Mouse (Mus musculus) adrenal gland, adult 8-10 months (tissue): ENCODE measurements around the gene Aox3. TPM values are rescaled to one million over a fixed set of nuclear protein-coding genes. Genes with fewer than 3 reads are reported as not detected.

Experiments used
- DNase-seq: peaks from one replicate; pipeline ENCODE4 v3.0.0; 2022
- total RNA-seq, 4 experiments: library from RNA; stranded (reverse); gene quantifications; 2 replicates each; pipeline ENCODE4 v1.2.4; 2022

Gene Aox3
- total RNA-seq, 4 experiments from 2014 or later: 7.6 to 11.3 (median 8.5) TPM

DNA sequence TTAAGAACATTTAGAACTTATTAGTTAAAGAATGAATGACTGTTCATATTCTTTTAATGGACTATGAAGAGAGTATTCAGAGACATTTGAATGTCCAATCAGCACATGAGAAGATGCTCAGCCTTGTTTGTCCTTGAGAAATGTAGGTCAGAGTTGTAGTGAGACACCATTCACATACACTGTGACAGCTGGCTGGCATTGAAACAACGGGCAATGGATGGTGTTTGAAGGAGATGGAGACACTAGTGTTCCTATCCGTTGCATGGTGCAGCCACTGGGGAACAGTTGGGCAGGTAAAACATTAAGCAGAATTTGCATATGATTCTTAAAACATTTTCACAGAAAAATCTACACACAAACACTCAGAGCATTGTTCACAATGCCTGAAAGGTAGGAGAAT is 5.9 kb upstream of the Aox3 start:
- peak; percentile 37 for DNase-seq

DNA sequence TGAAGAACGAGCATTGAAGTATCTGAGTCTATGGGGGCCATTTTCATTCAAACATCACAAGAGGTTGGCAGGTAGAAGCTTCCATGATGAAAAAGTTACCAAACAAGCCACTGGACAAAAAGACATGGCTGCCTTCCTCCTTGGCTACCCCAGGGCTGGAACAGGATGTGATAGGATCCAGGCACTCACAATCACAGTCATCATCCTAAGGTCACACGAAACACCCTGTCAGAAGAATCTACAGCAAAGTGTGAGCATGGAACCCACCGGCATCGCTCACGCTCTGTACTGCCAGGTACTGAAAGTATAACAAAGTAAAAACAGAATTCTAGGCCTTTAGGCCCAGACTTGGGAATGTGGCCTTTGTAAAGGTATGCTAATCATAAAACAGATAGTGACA is 2.7 kb upstream of the Aox3 start:
- no peak for DNase-seq

DNA sequence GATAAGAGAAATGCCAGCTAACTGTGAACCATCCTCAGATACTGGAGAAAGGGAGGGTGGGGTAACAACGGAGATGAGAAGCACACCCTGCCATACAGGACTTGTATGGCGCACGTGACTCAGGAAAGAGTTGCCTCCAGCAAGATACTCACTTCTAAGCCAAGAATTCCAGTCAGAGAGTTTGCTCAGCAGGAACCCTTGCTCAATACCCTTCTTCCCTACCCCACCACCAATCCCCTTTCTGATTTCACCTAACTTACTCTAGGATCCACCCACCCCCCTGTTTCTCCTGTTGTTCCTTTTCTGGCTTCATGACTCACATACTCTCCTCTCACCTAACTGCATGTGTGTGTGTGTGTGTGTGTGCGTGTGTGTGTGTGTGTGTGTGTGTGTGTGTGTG is 1.6 kb upstream of the Aox3 start:
- no peak for DNase-seq

DNA sequence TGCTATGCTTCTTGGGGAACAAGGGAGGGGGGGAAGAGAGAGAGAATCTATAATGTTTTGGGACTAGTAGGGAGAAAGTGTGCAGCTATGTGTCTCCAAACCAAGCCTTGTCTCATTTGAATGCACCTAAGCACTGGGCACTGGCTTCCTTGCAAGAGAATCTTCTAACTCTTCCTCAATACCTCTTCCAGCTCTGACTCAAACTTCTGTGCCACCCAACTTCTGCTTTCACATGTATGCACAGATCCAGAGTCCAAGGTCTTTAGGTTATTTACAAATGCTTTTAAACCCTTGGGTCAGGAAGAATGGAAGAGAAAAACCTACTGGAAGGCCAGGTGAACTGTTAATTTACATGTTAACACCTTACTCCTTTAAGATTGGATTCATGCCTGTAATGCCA is 511 bp downstream of the Aox3 start:
- DNase-seq: no peak

DNA sequence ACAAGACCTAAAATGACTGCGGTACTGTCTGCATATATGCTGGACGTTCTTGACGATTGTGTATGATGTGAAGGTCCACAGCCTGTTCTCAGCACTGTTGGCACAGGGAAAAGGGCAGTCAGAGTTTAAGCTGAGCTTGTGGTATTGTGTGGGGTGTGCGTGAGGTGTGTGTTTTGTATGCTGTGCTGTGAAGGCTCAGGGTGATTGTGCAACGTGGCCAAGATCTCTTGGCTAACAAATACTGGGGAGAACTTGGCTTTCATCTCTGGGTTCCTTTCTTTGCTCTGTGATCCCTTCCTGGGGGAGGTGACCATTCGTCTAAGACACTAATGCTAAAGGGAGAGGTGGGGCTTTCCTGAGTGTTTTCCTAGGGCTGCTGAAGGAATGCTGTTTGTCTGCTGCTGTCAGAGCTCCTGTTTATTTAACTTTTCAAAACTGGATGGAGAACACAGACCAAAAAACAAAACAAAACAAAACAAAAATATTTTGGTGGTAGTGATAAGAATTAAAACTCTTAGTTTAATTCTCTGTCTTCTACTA is 1.2 kb downstream of the Aox3 start:
- no peak for DNase-seq

DNA sequence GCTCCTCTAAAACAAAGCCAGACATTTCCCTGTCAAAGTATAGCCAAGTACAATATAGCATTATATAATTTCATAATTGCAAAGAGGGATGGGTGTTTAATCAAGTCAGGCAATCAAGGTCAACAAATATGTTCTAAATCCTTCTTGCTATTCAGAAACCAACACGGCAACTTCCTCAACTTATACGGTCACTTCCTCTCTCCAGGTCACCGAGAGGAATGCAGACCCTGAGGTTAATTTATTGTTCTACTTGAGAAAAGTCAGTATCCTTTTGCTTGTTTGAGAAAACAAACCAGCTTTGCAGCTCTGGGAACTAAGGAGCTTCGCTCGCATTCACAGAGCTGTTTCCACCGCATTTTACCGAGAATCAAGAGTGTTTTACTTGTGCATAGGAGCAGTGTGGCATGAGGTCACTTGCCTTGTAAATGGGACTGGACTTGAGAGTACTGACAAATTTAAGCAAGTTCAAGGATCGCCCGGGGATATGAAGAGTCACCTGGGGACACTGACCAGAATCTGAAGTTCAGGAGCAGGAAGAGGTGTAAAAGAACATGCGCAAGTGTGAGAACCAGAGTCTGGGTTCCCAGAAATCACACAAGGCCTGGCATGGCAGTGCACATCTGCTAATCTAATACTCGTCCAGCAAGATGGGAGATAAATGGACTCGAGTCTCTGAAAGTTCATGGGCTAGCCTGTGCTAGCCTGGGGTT is 1.9 kb downstream of the Aox3 start:
- no peak for DNase-seq

DNA sequence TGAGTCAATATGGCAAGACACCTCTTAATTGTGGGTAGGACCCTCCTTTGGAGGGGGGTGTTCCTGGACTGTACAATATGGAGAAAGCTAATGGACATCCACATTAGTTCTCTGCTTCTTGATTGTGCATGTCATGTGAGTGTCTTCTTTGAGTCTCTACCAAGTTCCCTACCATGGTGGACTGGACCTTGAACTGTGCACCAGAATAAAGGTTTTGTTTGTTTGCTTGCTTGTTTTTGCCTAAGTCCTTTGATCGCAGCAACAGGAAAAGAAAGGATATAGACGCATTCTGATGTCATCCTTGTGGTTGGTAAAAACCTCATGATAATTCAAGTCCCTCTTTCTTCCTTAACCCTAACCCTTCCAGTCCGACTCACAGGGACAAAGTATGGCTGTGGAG is 5.3 kb downstream of the Aox3 start:
- DNase-seq: no peak

DNA sequence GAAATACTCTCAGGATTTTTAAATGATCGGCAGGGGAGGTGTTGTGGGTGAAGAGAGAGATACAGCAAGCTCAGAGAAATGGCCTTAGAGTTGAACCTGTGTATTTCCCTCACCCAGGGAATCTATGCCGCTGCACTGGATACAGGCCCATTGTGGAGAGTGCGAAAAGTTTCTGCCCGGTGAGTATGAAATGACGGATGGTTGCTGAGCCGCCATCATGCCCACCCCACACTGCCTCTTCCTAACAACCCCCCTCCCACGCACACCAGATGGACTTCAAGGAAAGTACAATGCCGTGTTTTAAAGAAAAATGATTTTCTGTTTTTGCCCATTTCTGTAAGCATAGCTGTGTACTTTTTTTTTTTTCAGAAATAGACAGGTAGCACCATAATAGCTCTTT is 12.0 kb downstream of the Aox3 start:
- DNase-seq: no peak

DNA sequence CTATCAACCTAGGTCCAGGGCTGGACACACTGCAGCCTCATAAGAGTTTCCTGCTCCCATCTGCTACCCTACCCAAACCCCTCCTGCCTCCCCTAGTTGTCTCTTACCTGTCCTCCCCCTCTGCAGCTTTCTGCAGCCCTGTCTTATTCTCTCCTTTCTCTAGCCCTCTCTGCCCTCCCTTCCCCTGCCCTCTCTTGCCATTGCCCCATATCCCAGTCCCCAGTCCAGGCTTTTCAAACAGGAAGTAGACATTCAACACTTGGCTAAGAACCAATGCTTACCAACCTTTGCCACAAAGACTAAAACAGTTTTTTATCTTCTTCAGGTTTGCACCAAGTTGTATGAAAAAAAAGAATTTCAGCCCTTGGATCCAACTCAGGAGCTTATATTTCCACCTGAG is 25.0 kb downstream of the Aox3 start:
- no peak for DNase-seq

DNA sequence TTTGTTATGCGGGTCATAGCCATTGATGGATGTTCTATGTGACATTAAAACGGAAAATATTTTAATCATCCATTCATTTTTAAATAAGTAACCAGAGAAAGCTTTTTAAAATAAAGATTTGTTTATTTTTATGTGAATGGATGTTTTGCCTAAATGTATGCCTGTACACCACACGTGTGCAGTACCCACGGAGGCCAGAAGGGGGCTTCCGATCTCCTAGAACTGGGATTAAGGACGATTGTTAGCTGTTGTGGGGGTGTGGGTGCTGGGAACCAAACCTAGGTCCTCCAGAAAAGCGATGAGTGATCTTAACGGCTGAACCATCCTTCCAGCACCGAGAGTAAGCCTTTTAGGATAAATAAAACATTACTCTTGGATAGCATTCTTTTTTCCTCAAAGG is 26.1 kb downstream of the Aox3 start:
- no peak for DNase-seq

DNA sequence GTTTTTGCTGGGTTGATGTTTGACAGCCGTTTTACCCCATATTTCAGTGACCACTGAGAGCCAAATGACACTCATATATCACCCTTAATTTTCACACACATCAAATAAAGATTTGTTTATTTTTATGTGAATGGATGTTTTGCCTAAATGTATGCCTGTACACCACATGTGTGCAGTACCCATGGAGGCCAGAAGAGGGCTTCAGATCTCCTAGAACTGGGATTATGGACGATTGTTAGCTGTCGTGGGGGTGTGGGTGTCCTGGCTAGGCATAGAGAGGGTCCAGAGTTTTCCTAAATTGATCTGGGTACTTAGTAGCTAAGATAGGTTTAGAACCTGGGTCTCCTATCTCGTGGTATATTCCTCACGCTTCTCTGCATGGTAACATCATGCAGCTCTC is 27.7 kb downstream of the Aox3 start:
- no peak for DNase-seq

DNA sequence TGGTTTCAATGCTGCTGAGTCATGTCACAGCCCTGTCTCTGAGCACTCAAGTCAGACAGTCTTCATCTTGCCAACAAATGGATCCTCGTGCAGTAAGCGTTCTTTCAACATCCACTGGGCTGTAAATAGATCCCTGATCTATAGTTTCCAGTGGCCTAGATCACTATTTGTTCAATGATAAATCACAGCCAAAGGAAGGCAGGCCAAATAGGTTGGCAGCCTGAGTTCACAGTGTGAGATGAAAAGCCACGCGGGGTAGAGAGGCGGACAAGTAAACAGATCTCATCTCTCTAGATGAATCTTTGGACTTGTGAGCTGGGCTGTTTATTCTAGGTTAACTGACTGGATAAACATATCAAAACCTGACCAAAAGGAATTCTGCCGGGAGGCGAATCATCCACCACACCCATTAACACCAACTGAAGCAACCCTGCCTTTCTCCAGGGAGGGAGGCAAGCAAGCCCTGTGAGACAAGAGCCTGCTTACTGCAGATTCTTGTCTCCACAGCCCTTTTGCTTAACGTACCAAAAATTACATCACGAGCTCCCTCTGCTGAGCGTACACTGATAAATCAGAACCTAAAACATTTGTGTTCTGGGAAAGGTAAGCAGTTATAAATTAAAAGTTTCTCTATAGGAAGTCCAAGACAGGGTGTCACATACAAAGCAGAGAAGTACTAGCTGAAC is 31.6 kb downstream of the Aox3 start:
- no peak for DNase-seq

DNA sequence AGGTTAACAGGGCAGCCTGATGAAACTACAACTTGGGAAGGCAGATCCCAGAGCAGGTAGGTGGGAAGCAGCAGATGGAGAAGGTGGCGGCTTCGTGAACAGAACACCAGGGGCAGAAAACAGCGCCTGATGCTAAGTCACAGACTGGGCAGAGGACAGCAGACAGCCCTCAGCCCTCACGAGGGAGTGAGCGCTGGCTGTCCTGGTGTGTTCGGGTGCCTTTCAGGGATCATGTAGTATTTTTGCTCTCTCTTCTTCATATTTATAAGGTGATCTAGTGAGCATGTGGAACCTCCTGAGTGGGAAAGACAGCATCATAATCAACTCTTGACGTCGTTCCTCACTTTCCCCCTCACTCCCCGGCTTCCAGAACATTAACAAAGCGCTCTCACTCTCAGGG is 33.1 kb downstream of the Aox3 start:
- DNase-seq: no peak

DNA sequence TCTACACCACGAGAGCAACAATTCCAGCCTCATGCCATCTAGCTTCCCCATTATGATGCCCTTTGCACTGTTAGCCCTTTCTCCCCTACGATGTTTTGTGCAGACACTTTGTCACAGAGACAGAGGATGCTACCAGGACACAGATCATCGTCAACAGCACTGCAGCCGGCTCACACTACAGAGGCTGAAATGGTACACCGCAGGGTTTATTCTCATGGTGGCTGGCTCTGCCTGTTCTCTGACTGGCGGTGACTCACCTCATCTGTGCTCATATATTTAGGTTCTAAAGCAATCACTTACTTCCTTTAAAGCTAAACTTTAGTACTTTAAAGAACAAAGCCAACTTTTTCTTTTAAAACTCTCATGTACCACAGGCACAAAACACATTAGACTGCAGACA is 34.8 kb downstream of the Aox3 start:
- no peak for DNase-seq

DNA sequence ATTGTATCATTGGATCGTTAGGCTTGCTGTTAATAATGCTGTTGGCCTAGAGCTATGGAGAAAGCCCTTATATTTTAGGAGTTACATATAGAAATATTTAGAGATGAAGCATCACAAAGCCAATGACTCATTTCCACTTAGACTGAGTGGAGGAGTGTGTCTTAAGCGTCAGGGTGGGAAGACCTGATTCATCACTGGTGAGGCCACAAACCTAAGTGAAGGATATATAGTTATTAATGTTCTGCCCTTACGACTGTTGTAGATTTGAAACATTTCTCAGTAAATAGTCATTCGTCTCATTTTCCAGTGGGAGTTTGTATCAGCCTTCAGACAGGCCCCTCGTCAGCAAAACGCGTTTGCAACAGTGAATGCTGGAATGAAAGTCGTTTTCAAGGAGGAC is 39.3 kb downstream of the Aox3 start:
- DNase-seq: no peak

DNA sequence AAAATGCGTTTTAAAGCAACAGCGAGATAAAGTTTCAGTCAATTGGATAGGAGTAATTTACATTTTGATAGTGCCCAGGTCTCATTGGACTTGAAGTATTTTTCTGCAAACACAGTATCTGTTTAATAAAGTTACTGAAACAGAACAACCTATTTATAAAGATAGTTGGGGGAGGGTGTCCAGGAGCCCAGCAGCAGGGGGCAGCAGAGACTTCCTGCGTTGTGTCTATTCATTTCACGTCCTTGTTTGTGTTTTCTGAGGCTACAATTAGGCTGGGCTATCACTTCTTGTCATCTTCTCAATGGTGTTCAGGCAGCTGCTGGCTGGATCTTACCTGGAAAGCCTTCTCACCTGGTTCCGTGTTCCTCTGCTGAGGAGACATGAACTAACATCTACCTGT is 43.8 kb downstream of the Aox3 start:
- DNase-seq: no peak

DNA sequence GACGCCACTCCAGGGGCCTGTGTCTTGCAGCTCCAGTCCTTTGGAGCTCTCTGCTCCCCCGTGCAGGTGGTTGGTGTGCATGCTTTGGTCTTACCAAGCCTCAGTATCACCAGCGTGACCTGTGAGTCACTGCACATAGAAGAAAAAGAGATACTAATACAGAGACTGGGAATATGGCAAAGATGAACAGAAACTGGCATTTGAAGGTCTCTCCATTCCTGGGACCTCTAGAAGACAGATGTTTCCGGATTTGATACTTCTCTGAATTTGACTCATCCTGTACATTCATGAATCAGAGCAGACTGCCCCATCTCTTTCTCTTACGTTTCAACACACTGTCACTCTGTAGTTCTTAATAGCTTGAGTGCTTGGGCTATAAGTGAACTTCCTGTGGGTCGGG is 57.0 kb downstream of the Aox3 start:
- no peak for DNase-seq

DNA sequence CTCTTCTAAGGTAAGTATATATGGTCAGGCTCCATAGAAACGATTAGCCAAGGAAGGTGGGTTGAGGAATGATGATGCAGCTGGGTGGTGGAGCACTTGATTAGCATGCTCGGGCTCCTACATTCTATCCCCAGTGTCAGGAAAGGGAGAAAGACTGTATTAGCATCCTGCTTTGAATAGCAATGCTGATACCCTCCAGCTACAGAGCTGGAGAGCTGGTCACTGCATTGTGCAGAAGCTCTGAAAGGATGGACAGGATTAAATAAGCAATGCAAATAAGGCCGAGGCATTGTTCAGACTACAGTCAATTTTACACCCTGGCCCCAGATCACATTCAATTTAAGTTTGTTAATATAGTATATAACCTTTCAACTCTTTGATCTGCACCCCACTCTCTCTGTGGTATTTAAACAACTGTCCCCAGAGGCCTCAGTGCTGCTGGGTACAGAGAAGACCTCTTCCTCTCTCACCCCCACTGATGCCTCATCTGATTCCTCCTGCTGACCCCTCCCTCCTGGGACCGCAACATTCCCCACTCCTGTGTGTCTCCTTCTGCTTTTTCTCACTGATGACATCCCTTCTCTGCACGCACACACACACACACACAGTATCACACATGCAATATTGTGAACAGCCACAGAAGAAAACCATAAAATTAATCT is 75.7 kb downstream of the Aox3 start:
- DNase-seq: no peak

DNA sequence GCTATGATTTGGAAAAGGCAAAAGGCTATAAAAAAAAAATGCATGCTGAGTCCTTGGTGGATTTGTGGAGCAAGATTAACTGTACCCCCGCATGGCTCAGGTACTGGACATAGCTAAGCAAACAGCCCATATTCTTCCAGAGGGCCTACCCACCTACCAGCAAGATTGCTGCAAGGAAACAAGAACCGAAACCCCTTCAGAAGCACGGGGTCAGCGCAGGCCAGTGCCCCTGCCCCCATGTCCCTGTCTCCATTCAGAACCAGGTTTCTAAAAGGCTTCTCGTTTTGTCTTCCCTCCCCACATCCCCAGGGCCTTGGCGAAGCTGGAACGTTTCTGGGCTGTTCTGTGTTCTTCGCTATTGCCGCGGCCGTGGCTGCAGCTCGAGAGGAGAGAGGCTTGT is 81.4 kb downstream of the Aox3 start:
- DNase-seq: no peak

DNA sequence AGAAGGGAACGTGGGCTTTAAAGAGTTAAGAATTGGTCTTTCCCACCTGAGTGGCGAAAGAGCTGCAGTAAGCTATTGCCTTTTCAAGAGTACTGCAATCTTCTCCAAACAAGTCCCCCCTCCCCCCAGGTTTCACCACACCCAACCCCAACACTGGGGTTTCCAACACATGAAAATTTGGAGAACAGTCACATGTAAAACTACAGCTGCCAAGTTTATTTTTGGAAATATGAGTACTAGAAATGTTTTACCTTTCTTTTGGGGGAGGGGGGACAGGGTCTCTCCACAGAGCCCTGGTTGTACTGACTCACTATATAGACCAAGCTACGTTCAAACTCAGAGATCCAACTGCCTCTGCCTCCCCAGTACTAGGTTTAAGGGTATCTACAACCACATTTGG is 82.1 kb downstream of the Aox3 start:
- no peak for DNase-seq

DNA sequence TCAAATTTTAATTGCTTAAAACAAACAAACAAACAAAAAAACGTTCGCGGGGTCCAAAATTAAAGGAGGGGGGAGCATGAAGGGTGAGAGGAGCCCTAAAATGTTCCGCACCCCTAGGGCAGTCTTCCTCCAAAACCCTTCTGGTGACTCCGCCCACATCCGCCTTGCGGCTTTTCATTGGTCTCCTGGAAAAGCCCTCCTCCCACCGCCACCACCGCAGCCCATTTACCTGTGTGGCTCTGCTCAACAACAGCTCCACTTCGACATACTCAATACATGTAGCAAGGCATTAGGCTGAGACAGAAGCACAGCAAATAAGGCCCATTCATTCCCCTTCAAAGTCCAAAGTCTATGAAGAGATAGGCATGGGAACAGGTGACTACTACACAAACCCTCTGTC is 82.6 kb downstream of the Aox3 start:
- no peak for DNase-seq

DNA sequence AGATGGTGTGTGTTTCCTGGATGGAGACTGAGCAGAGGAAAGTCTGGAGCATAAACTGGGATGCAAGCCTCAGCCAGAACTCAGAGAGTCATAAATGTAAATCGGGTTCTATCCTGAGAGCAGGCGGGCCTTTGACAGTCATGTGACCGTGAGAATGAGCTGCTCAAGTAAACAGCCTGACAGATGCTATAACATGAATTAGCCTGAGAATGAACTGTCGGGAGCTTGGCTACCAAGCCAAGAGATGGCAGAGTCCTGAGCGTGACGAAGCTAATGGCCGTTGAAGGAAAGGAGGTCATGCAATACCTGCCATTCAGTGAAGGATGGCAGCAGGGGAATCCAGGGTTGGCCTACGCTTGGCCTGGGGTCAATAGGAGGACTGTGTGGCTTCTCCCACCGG is 84.1 kb downstream of the Aox3 start:
- no peak for DNase-seq

DNA sequence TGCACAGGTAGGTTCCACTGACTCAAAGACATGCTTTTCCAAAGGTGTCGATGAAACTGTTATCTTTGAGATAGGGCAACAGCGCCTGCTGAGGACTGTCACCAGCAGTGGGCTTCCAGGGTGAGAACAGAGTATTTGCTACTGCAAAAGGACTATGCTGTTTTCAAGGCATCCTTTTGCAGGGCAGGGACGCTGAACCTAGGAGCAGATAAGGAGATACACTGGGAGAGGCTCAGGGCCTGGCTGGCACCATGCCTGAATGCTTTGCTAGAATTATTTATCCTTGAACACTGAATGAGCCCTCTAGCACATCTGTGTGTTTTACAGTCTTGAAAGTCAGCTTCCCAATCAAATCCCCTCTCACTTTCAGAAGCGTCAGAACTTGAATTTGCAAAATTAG is 85.5 kb downstream of the Aox3 start:
- DNase-seq: no peak

DNA sequence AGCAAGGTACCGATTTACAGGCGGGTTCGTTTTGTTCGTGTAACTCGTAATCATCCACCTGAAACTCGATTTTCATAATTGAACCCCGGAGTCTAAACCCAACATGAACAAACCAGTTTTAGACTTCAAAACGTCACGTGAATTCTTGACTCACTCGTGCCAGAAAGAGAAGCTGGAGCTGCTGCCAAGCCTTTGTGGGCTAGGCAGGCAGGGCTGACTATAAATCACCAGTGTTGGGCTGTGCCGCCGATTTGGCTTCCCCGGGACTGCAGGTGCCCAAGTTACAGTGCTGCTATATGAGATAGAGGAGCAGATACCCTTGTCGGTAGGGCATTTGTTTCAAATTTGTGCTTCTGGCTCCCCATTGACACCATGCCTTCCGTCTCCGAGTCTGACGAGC is 97.3 kb downstream of the Aox3 start, which contains the start of gene Aox4:
Aox4 (plus strand) TSS at position 195 of the 400 bp plus-strand sequence.
- DNase-seq: peak; percentile 43
